In genomic region chr2:102909403-102909802, GRCm38 (mm10) we compare ENCODE assay signal across 25 mouse cellular contexts. TPM values are rescaled to one million over a fixed set of nuclear protein-coding genes. Genes with fewer than 3 reads are reported as not detected.
DNase-seq lines count a peak whose midpoint lies in the region; ATAC-seq lines count a peak whose summit lies in the region.
"Had no signal": no experiment of that assay in that cellular context is flagged by ENCODE, and none has a peak within 500 bp of the region (broad histone marks: within the 10 kb centered on the region; RNA-seq: fewer than 3 reads in every experiment).

No protein-coding gene starts in this region.

- peak; percentile 39 for DNase-seq in thymus, postnatal 14 days
- no peak for DNase-seq in thymus, postnatal 36 days
- DNase-seq in gastrocnemius, postnatal 25 days: no peak
- no peak for DNase-seq in kidney, postnatal 14 days
- DNase-seq: adrenal gland, adult 2 months; adrenal gland, postnatal 25 days; cerebellum, adult 11-12 months; cerebellum, adult 8-10 months; cerebellum, postnatal 10 days; cerebellum, postnatal 36 days; embryo, embryonic 11 days; gastrocnemius, postnatal 10 days; heart, adult 11 months had no signal

- no peak overlapping the region for H3K9ac ChIP-seq in midbrain, embryonic 16.5 days (ENCODE audit: low read depth, low read length)
- H3K9ac ChIP-seq: embryonic facial prominence, embryonic 13.5 days; forebrain, embryonic 13.5 days; hindbrain, embryonic 12.5 days; hindbrain, embryonic 15.5 days; intestine, embryonic 15.5 days had no signal

- H3K27ac ChIP-seq in midbrain, embryonic 16.5 days (ENCODE audit: low read length): no peak overlapping the region
- H3K27ac ChIP-seq: embryonic facial prominence, embryonic 10.5 days; embryonic facial prominence, embryonic 13.5 days; forebrain, embryonic 10.5 days; forebrain, embryonic 13.5 days; hindbrain, embryonic 12.5 days; hindbrain, embryonic 15.5 days; intestine, embryonic 15.5 days had no signal

- no peaks in the 10 kb centered on the region for H3K4me1 ChIP-seq in midbrain, embryonic 16.5 days (ENCODE audit: control insufficient read depth, insufficient read depth, low read length)
- H3K4me1 ChIP-seq: embryonic facial prominence, embryonic 10.5 days; embryonic facial prominence, embryonic 13.5 days; forebrain, embryonic 10.5 days; forebrain, embryonic 13.5 days; hindbrain, embryonic 12.5 days; hindbrain, embryonic 15.5 days; intestine, embryonic 15.5 days had no signal

- no peaks in the 10 kb centered on the region for H3K36me3 ChIP-seq in midbrain, embryonic 16.5 days (ENCODE audit: control insufficient read depth, insufficient read depth, low read length)
- H3K36me3 ChIP-seq: embryonic facial prominence, embryonic 10.5 days; embryonic facial prominence, embryonic 13.5 days; forebrain, embryonic 10.5 days; hindbrain, embryonic 12.5 days; hindbrain, embryonic 15.5 days; intestine, embryonic 15.5 days had no signal

- no peaks in the 10 kb centered on the region for H3K27me3 ChIP-seq in midbrain, embryonic 16.5 days (ENCODE audit: control insufficient read depth, insufficient read depth, low read depth, low read length)
- H3K27me3 ChIP-seq: embryonic facial prominence, embryonic 13.5 days; forebrain, embryonic 13.5 days; hindbrain, embryonic 12.5 days; hindbrain, embryonic 15.5 days; intestine, embryonic 15.5 days had no signal

- no peak overlapping the region for H3K4me3 ChIP-seq in midbrain, embryonic 16.5 days (ENCODE audit: low read depth, low read length)
- H3K4me3 ChIP-seq: embryonic facial prominence, embryonic 10.5 days; embryonic facial prominence, embryonic 13.5 days; forebrain, embryonic 10.5 days; forebrain, embryonic 13.5 days; hindbrain, embryonic 12.5 days; hindbrain, embryonic 15.5 days; intestine, embryonic 15.5 days had no signal

- H3K9me3 ChIP-seq in midbrain, embryonic 16.5 days (replicated peaks; ENCODE audit: control insufficient read depth, low read length, poor library complexity, severe bottlenecking): no peaks in the 10 kb centered on the region
- H3K9me3 ChIP-seq: embryonic facial prominence, embryonic 10.5 days; embryonic facial prominence, embryonic 13.5 days; forebrain, embryonic 10.5 days; forebrain, embryonic 13.5 days; hindbrain, embryonic 12.5 days; hindbrain, embryonic 15.5 days; intestine, embryonic 15.5 days had no signal

- ATAC-seq in CD4-positive, CD25-positive, alpha-beta regulatory T cell, adult 4 months: peak; percentile 64
- ATAC-seq in activated CD4-positive, CD25-positive, alpha-beta regulatory T cell, adult 4 months: peak; percentile 57
- ATAC-seq in midbrain, embryonic 16.5 days: no peak
- ATAC-seq: forebrain, embryonic 13.5 days; forebrain, embryonic 16.5 days; intestine, embryonic 15.5 days had no signal

- 84% methylated on average over 1 of the region's 1 CpGs for WGBS in midbrain, embryonic 16.5 days

- H3K4me2 ChIP-seq in midbrain, embryonic 16.5 days (ENCODE audit: low read length): no peak overlapping the region
- H3K4me2 ChIP-seq: embryonic facial prominence, embryonic 13.5 days; forebrain, embryonic 13.5 days; heart, embryonic 11.5 days; hindbrain, embryonic 12.5 days; hindbrain, embryonic 15.5 days; intestine, embryonic 15.5 days had no signal

RNA-seq across cellular contexts. Expression of gene Cd44, which starts 7.9 kb away (rescaled TPM):
- polyA plus RNA-seq in CD4-positive, CD25-positive, alpha-beta regulatory T cell, adult 4 months (2017; shearing (Covaris generic)): 10 to 100 TPM; 77.5 to 92.7 TPM
- polyA plus RNA-seq in activated CD4-positive, CD25-positive, alpha-beta regulatory T cell, adult 4 months (2017; shearing (Covaris generic)): 10 to 100 TPM; 78.7 to 86.7 TPM
- 1 to 10 TPM; 6.1 to 6.5 TPM for total RNA-seq in gastrocnemius, postnatal 25 days (2021)
- polyA plus RNA-seq in midbrain, embryonic 16.5 days (2015; fragmentation: Nextera tagmentation; extraction: Ambion mirVana): 2.5 TPM in 2 replicates

Comparison
In these comparisons a context has a peak if more than half of its experiments do, and no peak if none do; other contexts are left out.
1. RNA of gene Cd44, which starts 7.9 kb away (polyA plus RNA-seq): 77.5 to 92.7 TPM in CD4-positive, CD25-positive, alpha-beta regulatory T cell, adult 4 months and 78.7 to 86.7 TPM in activated CD4-positive, CD25-positive, alpha-beta regulatory T cell, adult 4 months; 2.5 TPM in midbrain, embryonic 16.5 days; every median in the first group is over 10 times any median in the second.